Mouse (Mus musculus): ENCODE results near the gene Gstt4. TPM values are rescaled to one million over a fixed set of nuclear protein-coding genes. Genes with fewer than 3 reads are reported as not detected.
A peak's percentile ranks its signal among the peaks of the same experiment; 100 is the strongest.

Gene Gstt4
- polyA plus RNA-seq, 1 experiment from 2014 or later: not detected

DNA sequence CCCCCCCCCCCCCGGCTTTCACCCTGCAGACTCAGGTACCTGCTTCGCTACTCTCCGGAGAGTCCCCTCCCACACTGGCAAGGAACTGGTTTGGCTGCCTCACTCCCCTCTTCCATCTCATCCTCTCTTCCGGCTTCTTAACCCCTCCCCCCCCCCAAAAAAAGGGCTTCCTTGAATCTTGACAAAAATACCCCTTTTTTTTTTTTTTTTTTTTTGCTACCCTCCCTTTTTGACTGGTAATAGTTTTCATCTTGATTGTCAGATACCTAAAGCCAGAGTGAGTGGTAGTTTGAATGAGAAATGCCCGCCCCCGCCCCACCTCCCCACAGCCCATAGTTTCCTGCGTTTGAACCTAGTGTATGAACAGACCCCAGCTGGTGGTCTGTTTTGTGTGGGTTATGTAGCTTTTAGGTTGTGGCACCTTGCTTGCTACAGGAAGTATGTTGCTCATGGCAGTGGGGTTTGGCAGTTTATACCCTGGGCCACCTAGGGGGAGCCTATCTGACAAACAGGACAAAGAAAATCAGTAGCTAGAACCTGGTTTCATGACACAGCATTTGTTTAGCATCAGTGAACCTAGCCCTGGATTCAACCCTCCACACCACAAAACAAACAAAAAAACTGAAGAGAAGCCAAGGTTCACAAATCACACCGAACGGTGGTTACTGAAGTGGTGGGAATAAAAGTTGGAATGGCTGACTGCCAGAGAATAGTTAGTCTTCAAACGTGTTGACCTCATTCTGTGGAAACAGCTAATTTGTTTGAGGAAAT is 13.6 kb upstream of the Gstt4 start:
- H3K9me3 ChIP-seq (replicated peaks): no peaks in the 10 kb centered on the region
- peak overlapping the region; percentile 30 for H3K4me3 ChIP-seq
- H3K4me2 ChIP-seq: peak overlapping the region; percentile 81
- H3K27me3 ChIP-seq (replicated peaks): peaks cover 6% of the 10 kb centered on the region
- H3K4me1 ChIP-seq (replicated peaks): peaks cover 21% of the 10 kb centered on the region
- 34% methylated on average over 6 of the region's 10 CpGs for WGBS
- ATAC-seq (ENCODE audit: insufficient number of reproducible peaks, low FRiP score): no peak
- no peaks in the 10 kb centered on the region for H3K36me3 ChIP-seq
- no peak overlapping the region for H3K27ac ChIP-seq (ENCODE audit: poor library complexity, severe bottlenecking)
- peak overlapping the region; percentile 26; the same call in 1 of the 2 replicates for H3K9ac ChIP-seq

- Histone ChIP-seq H3K9me3 (replicated peaks) (no peaks in the 10 kb centered on the region), H3K36me3 (no peaks in the 10 kb centered on the region), H3K4me3 (peak overlapping the region; percentile 30), H3K9ac (peak overlapping the region; percentile 26; the same call in 1 of the 2 replicates), H3K27ac (ENCODE audit: poor library complexity, severe bottlenecking) (no peak overlapping the region), H3K27me3 (replicated peaks) (peaks cover 1% of the 10 kb centered on the region), H3K4me1 (replicated peaks) (peaks cover 21% of the 10 kb centered on the region), H3K4me2 (peak overlapping the region; percentile 81)
- WGBS: under 1% methylated on average over 10 of the region's 10 CpGs
- ATAC-seq (ENCODE audit: insufficient number of reproducible peaks, low FRiP score): no peak
Observed at GRCm38 (mm10) chr10:75835307-75835706, 13.0 kb upstream of the Gstt4 start.

DNA sequence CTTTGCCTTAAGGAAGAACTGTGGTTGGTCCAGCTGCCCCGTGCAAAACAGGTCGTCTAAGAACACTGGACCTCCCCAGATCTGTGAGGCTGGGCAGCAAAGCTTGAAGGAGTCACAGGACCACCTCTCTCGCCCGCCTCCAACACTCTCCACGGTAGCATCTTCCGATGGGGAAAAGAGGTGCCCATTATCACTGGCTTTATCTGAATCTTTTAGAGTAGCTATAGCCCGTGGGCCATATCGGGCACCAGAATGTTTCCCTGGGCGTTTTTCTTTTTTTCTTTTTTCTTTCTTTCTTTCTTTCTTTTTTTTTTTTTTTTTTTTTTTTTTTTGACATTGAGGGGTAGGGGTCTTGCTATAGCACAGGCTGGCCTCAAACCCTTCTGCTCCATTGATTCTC is 12.4 kb upstream of the Gstt4 start:
- Histone ChIP-seq H3K27me3 (replicated peaks) (no peaks in the 10 kb centered on the region; the same call in 1 of the 2 replicates), H3K4me3 (peak overlapping the region; percentile 47), H3K9ac (peak overlapping the region; percentile 68), H3K36me3 (no peaks in the 10 kb centered on the region), H3K27ac (ENCODE audit: poor library complexity, severe bottlenecking) (no peak overlapping the region), H3K9me3 (replicated peaks) (no peaks in the 10 kb centered on the region), H3K4me2 (peak overlapping the region; percentile 81), H3K4me1 (replicated peaks) (peaks cover 21% of the 10 kb centered on the region)
- ATAC-seq (ENCODE audit: insufficient number of reproducible peaks, low FRiP score): no peak
- 4% methylated on average over 9 of the region's 9 CpGs for WGBS

- ATAC-seq (ENCODE audit: insufficient number of reproducible peaks, low FRiP score): 0 out of 2 replicates have a peak, but pooled peaks have one; percentile 10
- under 1% methylated on average over 21 of the region's 21 CpGs for WGBS
- Histone ChIP-seq H3K27ac (ENCODE audit: poor library complexity, severe bottlenecking) (no peak overlapping the region), H3K4me2 (peak overlapping the region; percentile 81), H3K9me3 (replicated peaks) (no peaks in the 10 kb centered on the region), H3K4me3 (peak overlapping the region; percentile 47), H3K36me3 (no peaks in the 10 kb centered on the region), H3K9ac (peak overlapping the region; percentile 68), H3K27me3 (replicated peaks) (no peaks in the 10 kb centered on the region; the same call in 1 of the 2 replicates), H3K4me1 (replicated peaks) (peaks cover 21% of the 10 kb centered on the region)
Observed at GRCm38 (mm10) chr10:75834250-75834649, 11.9 kb upstream of the Gstt4 start.

GRCm38 (mm10) chr10:75833456-75834080 is 11.2 kb upstream of the Gstt4 start:
- Histone ChIP-seq H3K9ac (peak overlapping the region; percentile 68; the same call in 1 of the 2 replicates), H3K36me3 (no peaks in the 10 kb centered on the region), H3K4me1 (replicated peaks) (peaks cover 21% of the 10 kb centered on the region), H3K4me3 (peak overlapping the region; percentile 47), H3K4me2 (peak overlapping the region; percentile 81), H3K27ac (ENCODE audit: poor library complexity, severe bottlenecking) (no peak overlapping the region), H3K27me3 (replicated peaks) (no peaks in the 10 kb centered on the region; the same call in 1 of the 2 replicates), H3K9me3 (replicated peaks) (no peaks in the 10 kb centered on the region)
- 13% methylated on average over 21 of the region's 21 CpGs for WGBS
- ATAC-seq (ENCODE audit: insufficient number of reproducible peaks, low FRiP score): no peak

- H3K9ac ChIP-seq: no peak overlapping the region
- H3K4me2 ChIP-seq: no peak overlapping the region
- 52% methylated on average over 13 of the region's 13 CpGs for WGBS
- H3K4me1 ChIP-seq (replicated peaks): peaks cover 16% of the 10 kb centered on the region
- H3K27ac ChIP-seq (ENCODE audit: poor library complexity, severe bottlenecking): no peak overlapping the region
- no peak for ATAC-seq (ENCODE audit: insufficient number of reproducible peaks, low FRiP score)
- H3K9me3 ChIP-seq (replicated peaks): no peaks in the 10 kb centered on the region
- no peak overlapping the region for H3K4me3 ChIP-seq
- no peaks in the 10 kb centered on the region; the same call in 1 of the 2 replicates for H3K27me3 ChIP-seq (replicated peaks)
- no peaks in the 10 kb centered on the region for H3K36me3 ChIP-seq
Observed at GRCm38 (mm10) chr10:75832272-75832895, 10.0 kb upstream of the Gstt4 start.

GRCm38 (mm10) chr10:75830275-75830670 is 7.9 kb upstream of the Gstt4 start:
- Histone ChIP-seq H3K36me3 (no peaks in the 10 kb centered on the region), H3K27ac (ENCODE audit: poor library complexity, severe bottlenecking) (no peak overlapping the region), H3K4me2 (no peak overlapping the region), H3K4me3 (no peak overlapping the region), H3K27me3 (replicated peaks) (no peaks in the 10 kb centered on the region; the same call in 1 of the 2 replicates), H3K4me1 (replicated peaks) (peaks cover 12% of the 10 kb centered on the region), H3K9me3 (replicated peaks) (no peaks in the 10 kb centered on the region), H3K9ac (no peak overlapping the region)
- 78% methylated on average over 2 of the region's 2 CpGs for WGBS
- ATAC-seq (ENCODE audit: insufficient number of reproducible peaks, low FRiP score): no peak

GRCm38 (mm10) chr10:75829529-75830274 is 7.4 kb upstream of the Gstt4 start:
- Histone ChIP-seq H3K9ac (no peak overlapping the region), H3K4me2 (no peak overlapping the region), H3K36me3 (no peaks in the 10 kb centered on the region), H3K27ac (ENCODE audit: poor library complexity, severe bottlenecking) (no peak overlapping the region), H3K4me1 (replicated peaks) (peaks cover 6% of the 10 kb centered on the region; the same call in 1 of the 2 replicates), H3K4me3 (no peak overlapping the region), H3K9me3 (replicated peaks) (0 out of 2 replicates have a peak, but pooled peaks cover under 1% of the 10 kb centered on the region), H3K27me3 (replicated peaks) (no peaks in the 10 kb centered on the region; the same call in 1 of the 2 replicates)
- 73% methylated on average over 2 of the region's 2 CpGs for WGBS
- ATAC-seq (ENCODE audit: insufficient number of reproducible peaks, low FRiP score): no peak

DNA sequence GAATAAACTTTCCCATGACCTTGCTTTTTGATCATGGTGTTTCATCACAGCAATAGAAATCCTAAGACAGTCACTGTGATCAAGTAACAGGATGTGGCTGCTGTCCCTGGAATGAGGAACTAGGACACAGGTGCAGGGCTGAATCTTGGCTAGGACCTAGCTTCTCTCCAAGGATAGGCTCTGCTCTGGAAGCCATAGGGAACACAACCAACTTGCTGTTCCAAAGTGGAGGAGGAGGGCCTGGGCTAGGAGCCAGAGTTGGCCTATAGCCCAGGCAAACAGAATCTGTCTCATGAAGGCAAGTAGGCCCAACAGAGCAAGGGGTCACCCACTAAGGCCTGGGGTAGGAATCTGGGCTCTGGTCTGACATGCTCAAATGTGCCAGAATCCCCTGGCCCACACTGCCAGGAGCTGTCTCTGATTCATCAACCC is 6.2 kb upstream of the Gstt4 start:
- Histone ChIP-seq H3K9ac (no peak overlapping the region), H3K4me2 (no peak overlapping the region), H3K27ac (ENCODE audit: poor library complexity, severe bottlenecking) (no peak overlapping the region), H3K4me1 (replicated peaks) (0 out of 2 replicates have a peak, but pooled peaks cover 4% of the 10 kb centered on the region), H3K36me3 (no peaks in the 10 kb centered on the region), H3K4me3 (no peak overlapping the region), H3K9me3 (replicated peaks) (0 out of 2 replicates have a peak, but pooled peaks cover 2% of the 10 kb centered on the region), H3K27me3 (replicated peaks) (no peaks in the 10 kb centered on the region; the same call in 1 of the 2 replicates)
- no peak for ATAC-seq (ENCODE audit: insufficient number of reproducible peaks, low FRiP score)

DNA sequence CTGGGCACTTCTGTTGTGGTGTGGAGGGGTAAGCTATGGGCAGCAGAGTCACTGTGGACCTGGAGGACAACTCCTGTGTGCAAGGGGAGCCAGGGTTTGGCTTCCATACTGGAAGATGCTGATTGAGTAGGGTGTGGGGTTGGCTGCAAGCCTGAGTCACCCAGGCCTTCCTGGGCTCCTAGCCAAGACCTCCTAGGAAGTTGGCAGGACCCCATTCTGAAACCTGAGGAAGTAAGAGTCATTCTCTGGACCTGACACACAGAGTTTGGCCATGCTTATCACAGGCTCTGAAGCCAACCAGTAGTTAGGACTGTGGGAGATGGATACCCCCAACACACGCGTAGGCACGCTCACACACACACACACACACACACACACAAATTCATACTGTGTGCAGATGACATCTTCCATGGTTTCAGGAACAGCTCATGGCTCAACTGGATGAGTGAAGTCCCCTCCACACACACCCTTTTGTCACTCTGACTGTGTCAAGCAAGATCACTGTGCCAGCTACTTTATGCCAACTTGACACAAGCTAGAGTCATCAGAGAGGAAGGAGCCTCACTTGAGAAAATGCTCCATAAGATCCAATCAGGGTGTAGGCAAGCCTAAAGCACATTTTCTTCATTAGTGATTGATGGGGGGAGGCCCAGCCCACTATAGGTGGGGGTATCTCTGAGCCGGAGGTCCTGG is 5.5 kb upstream of the Gstt4 start:
- H3K27ac ChIP-seq (ENCODE audit: poor library complexity, severe bottlenecking): no peak overlapping the region
- no peak overlapping the region for H3K9ac ChIP-seq
- no peaks in the 10 kb centered on the region for H3K27me3 ChIP-seq (replicated peaks)
- H3K4me1 ChIP-seq (replicated peaks): 0 out of 2 replicates have a peak, but pooled peaks cover 4% of the 10 kb centered on the region
- no peak overlapping the region for H3K4me3 ChIP-seq
- 76% methylated on average over 4 of the region's 4 CpGs for WGBS
- ATAC-seq (ENCODE audit: insufficient number of reproducible peaks, low FRiP score): 0 out of 2 replicates have a peak, but pooled peaks have one; percentile 11
- no peak overlapping the region for H3K4me2 ChIP-seq
- no peaks in the 10 kb centered on the region for H3K36me3 ChIP-seq
- H3K9me3 ChIP-seq (replicated peaks): 0 out of 2 replicates have a peak, but pooled peaks cover 8% of the 10 kb centered on the region
